Mouse (Mus musculus): ENCODE data around the gene Mob3c.

DNA sequence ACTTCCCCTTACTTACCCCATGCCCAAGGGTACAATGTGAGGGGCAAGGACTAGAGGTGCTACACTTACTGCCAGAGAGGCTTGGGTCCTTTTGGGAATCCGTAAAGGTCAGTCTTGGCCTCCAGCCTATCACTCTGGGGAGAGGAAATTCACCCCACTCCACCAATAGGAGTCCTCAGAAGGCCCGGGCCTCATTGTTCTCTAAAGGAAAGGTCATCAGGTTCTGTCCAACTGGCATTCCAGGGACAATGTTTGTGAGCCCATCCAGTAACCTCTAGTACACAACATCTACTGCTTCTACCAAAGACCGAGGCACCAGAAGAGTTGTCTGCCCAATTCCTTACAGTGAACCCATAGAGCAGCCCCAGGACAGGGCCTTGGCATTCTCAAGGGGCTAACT is 47.0 kb upstream of the Mob3c start, which contains the start of gene Tex38:
- TF ChIP-seq CTCF (conservative IDR thresholded peaks at IDR 0.05; ENCODE audit: insufficient read depth, insufficient read length, low read depth, low read length) = no peak
- no peak for TF ChIP-seq POLR2A (IDR thresholded peaks at IDR 0.05; ENCODE audit: low read depth, low read length)
